Mouse (Mus musculus) layer of hippocampus, adult 9-10 months (tissue): ENCODE measurements around the gene Gm5592.
"Not testable (repeated sequence)": the region's sequence is repeated elsewhere in the genome, so short reads cannot be mapped to it uniquely, and the experiment has no call there.

ENCODE experiments used
- DNase-seq: peaks from one replicate; pipeline ENCODE4 v3.0.0; 2022; ENCODE audit warnings: low spot score

Gene Gm5592

GRCm38 (mm10) chr7:41153541-41153940, at the start of gene Gm5592:
Gene Gm5592 (plus strand): TSS chr7:41153841.
- DNase-seq, result not testable (repeated sequence)

- DNase-seq, result not testable (repeated sequence)
These were observed 2.2 kb downstream of the Gm5592 start for GRCm38 (mm10) chr7:41155806-41156205.

GRCm38 (mm10) chr7:41157879-41158278, 4.2 kb downstream of the Gm5592 start:
- DNase-seq, result not testable (repeated sequence)

- not testable (repeated sequence) for DNase-seq
These were observed 4.9 kb downstream of the Gm5592 start for GRCm38 (mm10) chr7:41158562-41158961.

GRCm38 (mm10) chr7:41193671-41194070, 40.0 kb downstream of the Gm5592 start:
- DNase-seq, result no peak
